Mouse (Mus musculus) small intestine, adult 2 months (tissue): Measurements from ENCODE around the gene Map2k3.

Experiments
- CTCF ChIP-seq: fragments of 200-500 bp; IDR thresholded peaks from 2 replicates; pipeline ENCODE4 v1.5.1; 2012; ENCODE audit warnings: low read depth, mild to moderate bottlenecking, control low read depth, inconsistent platforms, low read length, moderate library complexity, mixed read lengths; ENCODE audit not compliant: insufficient replicate concordance, insufficient read length; ENCODE audit errors: extremely low read depth
- POLR2A ChIP-seq: fragments of 200-500 bp; IDR thresholded peaks from 2 replicates; pipeline ENCODE4 v1.6.1; 2012; ENCODE audit warnings: low read depth, mild to moderate bottlenecking, control low read depth, inconsistent platforms, low read length, moderate library complexity

- TF ChIP-seq POLR2A (no peak), CTCF (no peak)
Observed at GRCm38 (mm10) chr11:60955621-60956383, 24.0 kb downstream of the Map2k3 start.
